Mouse (Mus musculus) ovary, postnatal 14 days (tissue): ENCODE results near the gene U2af2.

ENCODE experiments used
- DNase-seq: peaks from one replicate; pipeline ENCODE4 v3.0.0; 2022; ENCODE audit warnings: low spot score

The U2af2 gene

DNA sequence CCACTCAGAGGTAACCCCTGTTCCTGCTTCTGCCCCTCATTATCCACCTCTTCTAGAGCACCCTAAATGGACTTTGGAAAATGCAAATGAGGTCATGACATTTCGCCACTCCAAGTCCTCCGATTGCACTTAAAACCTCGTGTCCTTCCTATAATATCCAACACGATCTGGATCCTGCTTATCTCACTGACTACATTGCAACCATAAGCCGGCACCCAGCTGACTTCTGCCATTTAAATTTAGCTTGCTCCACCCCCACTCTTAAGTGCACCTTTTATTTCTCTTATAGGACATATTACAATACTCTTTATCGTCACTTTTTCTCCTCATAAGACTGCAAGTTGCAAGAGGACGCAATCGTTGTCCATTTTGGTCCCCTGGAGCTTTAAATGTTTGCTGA lies 24.5 kb upstream of the U2af2 start:
- no peak for DNase-seq

DNA sequence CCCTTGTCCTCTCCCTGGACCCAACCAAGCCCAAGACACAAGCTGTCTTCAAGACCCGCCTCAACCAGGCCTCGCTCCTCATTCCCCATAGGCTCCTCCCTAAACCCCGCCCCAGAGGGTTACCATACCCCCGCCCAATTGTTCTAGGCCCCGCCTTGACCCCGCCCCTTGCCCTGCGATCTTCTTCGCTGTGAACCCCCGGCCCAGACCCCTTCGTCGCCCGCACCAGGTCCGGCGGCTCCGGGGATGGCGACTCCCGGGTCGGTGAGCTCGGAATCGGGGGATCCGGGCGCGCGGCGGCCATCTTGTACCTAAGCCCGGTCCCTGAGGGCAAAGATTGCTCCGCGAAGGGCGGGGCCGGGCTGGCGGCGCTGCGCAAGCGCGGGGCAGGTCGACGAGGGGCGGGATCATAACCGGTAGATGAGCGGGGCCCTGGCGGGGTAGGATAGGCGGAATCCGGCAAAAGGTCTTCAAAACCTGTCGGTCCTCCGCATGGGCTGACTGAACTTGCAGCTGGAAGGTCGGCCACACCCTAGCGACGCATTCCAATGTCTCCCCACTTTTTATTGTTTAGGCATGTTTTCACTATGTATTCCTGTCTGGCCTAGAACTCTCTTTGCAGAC lies 23.7 kb upstream of the U2af2 start, which contains the start of gene Zfp784:
Gene Zfp784 (minus strand): TSS at position 338 of the 624 bp plus-strand sequence.
- DNase-seq = peak; percentile 91

DNA sequence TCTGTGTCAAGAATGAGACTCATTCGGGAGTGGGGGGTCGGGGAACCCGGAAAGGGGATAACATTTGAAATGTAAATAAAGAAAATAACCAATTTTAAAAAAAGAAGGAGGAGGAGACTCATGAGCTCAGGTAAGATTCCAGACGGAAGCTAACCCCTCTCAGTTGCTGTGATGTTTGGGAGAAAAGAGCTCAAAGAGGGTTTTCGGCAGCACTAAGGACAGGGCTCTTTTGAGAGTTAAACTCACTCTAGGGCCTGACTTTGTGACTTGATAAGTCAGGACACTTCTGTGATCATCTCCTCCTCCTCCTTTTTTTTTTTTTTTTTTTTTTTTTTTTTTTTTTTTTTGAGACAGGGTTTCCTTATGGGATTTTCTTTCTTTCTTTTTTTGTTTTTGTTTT lies 23.0 kb upstream of the U2af2 start:
- DNase-seq = no peak

DNA sequence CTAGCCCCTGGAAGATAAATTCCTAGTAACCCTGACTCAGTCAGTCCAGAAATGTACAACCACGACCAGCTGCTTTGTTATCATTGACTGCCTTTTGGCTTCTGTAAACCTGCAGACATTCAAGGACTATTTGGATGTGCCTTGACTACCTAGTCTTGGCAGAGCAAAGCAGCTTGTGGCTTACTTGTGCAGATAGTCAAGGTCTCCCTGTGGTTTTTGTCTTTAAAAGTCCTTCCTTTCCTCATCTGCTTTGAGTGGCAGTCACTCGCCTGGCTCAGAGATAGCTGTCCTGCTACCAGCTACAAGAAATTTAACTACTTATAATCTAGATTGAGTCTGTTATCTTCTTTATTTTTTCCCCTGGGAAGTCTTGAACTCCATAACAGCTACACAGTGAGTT lies 17.0 kb upstream of the U2af2 start:
- no peak for DNase-seq

DNA sequence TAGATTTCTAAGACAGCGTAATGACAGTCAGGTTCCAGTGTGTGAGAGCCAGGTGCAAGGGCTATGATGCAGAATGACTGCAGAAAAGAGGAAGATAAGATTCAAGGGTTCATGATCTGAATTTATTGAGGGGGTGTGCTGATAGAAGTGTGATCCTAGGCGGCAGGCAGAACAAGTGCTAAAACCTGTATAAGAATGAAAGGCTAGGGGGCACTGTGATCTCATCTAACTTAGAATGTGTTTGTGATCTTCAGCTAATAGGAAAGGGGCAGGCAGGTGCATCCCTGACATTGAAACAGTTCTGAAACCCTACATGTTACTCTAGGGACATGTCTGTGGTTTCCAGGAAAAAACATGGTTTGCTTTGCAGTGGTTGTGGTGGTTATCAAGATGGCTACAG lies 15.8 kb upstream of the U2af2 start:
- DNase-seq = no peak

DNA sequence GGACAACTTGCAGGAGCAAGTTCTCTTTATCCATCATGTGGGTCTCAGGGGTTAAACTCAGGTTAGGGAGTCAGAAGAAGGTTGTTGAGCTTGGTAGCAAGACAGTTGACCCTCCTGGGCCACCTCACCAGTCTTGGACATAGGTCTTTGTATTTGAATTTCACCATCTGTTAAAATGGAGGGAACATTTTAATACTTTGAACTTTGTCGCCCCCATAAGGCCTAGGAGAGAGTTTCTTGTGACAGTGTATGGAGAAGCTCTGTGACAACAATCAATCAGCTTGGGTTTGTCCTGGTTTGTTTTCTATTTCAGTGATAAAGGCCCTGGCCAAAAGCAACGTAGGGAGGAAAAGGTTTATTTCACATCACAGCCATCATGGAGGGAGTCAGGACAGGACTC lies 14.6 kb upstream of the U2af2 start:
- no peak for DNase-seq

DNA sequence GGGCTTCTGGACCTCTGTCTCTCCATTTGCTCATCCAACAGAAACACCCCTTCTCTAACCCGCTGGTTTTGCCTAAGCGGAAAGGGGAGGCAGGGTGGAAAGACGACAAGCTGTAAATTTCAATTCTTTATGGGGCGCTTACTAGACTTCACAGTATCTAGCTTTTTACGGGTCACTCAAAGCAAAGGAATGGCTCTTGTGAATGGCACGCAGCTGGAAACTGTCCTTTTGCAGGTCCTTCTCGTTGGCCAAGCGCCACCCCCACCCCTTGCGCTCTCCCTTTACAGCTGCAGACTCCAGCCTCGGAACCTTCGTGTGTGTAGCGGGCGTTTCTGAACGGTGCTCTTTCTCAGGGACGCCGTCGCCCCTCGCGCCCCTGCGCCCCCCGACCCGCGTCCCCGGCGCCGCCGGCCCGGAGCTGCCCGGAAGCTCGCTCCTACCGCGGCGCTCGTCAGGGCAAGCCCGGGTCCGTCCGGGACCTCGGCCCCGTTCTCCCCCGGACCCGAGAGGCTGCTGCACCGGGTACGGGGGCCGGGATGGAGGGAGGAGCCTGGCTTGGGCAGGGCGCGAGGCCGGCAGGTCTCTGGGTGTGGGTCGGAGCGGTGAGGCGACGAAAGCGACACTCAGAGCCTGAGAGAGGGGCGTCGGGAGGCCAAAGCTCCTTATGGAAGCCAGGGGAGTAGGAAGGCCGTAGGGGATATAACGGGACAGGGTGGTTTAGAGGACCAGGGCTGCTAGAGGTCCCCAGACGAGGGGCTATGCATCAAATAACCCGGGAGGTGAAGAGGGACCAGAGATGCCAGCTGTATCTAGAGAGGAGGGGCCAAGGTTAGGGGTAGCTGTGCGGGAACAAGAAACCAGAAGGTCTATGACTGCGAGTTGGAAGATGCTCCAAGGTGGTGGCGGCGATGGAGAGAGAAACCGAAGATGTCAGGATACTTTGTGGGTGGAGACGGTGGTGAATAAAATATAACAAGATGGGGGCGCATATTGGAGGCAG lies 10.4 kb upstream of the U2af2 start, which contains the start of gene Zfp580:
Gene Zfp580 (plus strand): TSS at position 346 of the 1,000 bp plus-strand sequence.
- peak; percentile 72 for DNase-seq

DNA sequence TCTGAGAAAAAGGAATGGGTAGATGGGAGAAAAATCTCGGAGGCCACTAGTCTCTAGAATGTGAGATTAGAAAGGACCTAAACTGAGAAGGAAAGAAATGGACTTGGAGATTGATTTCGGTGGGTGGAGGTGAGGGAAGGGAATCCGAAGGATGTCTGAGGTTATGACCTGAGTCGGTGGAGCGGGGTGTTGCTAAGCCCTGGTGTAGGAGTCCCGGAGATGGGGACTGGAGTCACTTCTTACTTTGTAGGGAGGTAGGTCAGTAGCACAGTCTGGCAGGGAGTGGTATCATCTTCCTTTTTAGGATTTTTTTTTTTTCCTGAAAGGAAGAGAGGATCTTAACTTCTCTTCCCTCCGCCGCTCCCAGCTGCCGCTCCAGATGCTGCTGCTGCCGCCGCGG lies 9.5 kb upstream of the U2af2 start:
- no peak for DNase-seq

DNA sequence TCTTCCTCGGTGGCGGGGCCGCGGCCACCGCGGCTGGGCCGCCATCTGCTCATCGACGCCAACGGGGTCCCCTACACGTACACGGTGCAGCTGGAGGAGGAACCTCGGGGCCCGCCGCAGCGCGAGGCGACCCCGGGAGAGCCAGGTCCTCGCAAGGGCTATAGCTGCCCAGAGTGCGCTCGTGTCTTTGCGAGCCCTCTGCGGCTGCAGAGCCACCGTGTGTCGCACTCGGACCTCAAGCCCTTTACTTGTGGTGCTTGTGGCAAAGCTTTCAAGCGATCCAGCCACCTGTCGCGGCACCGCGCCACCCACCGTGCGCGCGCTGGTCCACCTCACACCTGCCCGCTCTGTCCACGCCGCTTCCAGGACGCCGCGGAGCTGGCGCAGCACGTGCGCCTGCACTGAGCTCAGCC lies 9.0 kb upstream of the U2af2 start:
- DNase-seq = no peak

DNA sequence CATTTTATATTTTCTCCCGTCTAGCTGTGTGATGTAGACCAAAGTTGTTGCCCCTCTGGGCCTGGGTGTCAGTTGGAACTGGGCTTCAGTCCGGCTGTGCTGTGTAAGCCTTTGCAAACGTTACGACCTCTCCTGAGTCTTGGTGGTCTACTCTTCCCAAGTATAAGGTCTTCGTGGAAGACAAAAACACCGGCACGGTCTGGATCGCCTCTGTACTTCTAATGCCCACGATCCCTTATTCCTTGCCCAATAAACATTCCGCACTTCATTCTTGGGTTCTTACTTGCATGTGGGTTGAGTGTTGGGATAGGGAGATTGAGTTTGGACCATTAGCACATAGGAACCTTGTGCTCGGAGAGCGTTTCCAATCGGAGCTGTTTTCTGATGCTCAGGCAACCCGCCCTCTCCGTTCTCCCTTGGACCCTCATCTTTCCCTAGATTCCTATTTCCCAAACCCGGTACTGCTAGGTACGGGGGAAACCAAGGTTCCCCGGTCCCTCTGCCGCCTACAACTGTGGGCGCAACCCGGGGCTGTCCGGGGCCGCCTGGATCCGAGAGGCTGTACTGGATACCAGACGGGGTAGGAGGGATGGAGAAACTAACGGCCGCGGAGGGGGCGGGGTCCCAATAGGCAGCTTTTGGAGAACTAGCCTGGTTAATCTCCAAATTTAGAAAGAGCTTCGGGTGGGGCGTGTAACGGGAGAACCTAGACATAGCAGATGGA lies 8.3 kb upstream of the U2af2 start:
- DNase-seq = no peak

DNA sequence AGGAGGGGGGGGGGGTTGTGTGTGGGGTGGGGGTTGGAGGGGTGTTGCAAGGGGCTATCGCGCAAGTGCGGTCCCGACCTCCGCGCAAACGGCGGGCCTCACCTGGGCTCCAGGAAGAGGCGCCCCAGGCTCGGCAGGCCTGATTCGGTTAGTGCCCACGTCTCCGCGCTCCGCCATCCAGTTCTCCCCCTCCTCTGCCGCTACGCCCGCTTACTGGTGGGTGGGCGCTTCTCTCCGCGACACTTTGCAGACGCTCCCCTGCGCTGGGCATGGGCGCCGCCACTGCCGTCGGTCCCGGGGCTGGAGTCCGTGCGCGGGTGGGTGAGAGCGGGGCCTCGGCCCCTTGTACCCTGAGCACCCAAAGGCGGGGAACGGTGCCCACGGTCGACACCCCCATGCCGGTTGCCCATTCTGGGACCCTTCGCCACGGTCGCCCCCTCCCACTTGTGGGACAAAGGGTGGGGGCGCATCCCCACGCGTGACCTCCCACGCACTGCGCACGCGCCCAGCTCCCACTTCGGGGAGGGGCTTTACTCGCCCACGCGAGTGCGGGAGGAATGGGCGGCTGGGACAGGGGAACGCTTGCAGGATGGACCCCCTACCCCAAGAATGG lies 5.2 kb upstream of the U2af2 start:
- no peak for DNase-seq

DNA sequence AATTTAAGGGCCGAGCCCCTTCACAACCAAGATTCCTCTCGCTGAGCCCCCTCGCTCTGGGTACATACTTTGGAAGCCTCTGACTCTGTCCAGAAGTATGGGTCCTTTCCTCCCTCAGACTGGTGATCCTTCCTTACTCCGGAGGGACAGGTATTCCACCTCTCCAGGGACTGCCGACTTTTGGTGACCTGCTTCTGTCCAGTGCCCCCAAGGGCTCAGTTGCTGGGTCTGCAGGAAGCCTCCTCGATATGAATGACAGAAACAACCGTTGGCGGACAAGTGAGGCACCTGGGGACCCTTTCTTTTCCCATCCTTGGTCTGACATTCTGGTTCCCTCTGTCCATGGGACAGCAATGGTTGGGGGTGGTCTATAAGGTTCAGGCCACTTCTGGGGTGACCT lies 4.6 kb upstream of the U2af2 start:
- DNase-seq = no peak

DNA sequence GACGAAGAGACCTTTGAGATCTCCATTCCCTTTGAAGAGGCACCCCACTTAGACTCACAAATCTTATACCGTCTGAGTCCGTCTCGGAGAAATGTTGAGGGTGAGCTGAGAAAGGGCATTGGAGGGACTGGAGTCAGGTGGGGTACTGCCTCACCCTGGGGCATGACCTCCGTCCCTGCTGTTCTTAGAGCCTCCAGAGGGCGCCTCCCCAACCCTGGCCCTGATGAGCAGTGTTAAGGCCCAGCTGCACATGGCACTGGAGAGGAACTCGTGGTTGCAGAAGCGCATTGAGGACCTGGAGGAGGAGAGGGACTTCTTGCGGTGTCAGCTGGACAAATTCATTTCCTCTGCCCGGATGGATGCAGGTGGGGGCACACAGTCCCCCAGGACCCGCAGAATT lies 4.1 kb upstream of the U2af2 start:
- no peak for DNase-seq

DNA sequence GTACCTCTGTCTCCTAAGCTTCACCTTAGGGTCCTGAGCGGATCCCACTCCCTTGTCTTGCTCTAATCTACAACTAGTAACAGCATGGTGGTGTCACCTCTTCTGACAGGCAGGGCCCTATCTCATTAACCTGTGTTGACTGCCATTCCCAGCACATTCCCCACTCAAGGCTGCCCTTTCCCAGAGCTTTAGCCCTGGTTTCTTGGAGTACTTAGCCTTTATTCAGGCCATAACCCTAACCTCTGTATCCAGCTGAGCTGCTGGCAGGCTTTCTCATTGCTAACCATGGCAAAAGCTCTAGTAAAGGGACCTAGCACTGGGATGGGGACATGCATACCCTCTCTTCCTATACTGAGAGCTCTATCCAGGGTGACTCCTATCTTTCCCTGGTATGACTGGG lies 3.3 kb upstream of the U2af2 start:
- DNase-seq = no peak

DNA sequence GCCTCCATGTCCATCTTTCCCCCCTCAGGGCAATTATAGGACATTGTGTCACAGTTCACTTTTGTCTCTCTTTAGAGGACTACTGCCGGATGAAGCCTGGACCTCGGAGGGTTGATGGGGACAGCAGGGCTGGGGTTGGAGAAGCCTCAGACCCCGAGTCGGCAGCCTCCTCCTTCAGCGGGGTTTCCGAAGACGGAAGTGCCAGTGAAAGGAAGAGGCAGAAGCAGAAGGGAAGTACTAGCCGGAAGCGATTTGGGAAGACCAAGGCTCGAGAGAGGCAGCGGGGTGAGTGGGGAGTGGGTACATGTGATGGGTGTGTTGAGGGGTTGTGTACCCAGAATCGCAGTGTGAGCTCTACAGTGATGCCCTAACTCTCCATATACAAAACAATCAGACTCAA lies 2.5 kb upstream of the U2af2 start:
- no peak for DNase-seq

DNA sequence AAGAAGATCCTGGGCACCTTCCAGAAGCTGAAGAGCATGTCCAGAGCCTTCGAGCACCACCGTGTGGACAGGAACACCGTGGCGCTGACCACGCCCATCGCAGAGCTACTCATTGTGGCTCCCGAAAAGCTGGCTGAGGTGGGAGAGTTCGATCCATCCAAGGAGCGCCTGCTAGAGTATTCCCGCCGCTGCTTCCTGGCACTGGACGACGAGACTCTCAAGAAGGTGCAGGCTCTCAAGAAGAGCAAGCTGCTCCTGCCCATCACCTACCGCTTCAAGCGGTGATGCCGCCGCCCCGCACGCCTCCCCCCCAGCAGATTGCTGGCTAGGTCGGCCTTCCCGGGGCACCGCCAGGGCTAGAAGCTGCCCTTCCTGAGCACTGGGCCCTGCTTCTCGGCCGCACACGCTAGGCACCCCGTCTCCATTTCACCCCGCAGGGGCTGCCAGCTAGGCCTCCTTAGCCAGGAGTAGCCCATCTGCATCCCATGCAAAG lies 1.7 kb upstream of the U2af2 start:
- DNase-seq = peak; percentile 65

DNA sequence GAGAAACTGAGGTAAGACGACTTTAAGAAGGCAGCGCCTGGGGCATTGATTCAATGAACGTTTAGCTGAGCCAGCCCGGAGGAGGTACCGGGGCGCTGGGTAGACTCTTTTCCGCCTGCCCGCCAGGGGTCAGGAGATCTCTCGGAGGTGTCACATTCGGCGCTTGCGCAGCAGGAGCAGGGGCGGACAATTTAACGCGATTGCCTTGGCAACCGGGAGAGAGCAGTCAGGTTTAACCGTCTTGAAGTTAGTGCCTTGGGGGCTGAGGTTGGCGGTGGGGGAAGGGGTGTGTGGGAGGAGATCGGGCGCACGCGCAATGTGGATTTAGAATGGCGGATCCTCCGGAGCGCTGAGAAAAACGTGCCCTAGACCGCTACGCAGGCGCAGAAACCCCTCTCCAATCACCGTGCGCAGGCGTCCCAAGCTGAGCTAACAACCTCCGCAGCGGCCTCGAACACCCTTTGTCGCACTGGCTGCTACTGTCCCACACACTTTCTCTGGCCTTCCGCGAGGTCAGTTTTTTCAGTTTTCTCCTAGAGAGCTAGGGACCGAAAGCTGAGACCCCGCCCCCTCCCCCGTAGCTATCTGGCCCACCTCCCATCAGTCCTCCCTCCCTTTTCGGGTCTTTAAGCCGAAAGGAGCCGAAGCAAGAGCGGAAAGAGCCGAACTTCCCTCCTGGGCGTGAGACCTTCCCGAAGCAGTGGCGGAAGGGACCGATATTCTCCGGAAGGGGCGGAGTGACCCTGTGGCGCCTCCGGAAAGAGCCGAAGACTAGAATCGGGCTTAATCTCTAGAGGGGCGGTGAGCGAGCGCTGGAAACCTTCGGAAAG lies 784 bp upstream of the U2af2 start:
- DNase-seq = peak; percentile 97

DNA sequence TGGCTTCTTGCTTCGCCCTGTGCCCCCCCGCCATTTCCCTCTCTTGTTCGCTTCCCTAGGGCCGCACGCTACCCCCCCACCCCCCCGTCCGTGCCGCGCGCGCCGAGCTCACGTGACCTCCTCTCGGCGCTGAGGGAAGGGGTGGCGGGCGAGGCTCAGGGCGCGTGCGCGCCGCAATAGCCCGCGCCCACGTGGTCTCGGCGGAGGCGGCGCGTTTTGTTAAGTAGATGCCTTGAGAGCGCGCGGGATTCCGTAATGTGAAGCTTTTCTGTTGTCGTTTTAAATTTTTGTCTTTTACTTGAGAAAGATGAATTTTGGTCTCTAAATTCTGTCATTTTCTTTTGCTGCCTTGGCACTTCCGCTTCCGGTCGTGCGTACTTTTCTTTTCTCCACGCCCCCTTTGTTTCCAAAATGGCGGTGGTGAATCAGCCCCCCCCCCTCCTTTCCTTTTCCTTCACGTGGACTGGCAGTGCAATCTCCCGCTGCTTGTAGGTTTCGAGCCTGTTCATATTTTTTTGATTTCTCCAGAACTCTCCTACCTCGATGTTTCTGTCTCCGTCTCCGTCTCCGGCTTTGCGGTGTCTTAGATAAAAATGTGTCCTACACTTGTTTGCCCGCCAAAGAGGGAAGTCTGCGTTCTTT lies 538 bp downstream of the U2af2 start:
- peak; percentile 56 for DNase-seq

DNA sequence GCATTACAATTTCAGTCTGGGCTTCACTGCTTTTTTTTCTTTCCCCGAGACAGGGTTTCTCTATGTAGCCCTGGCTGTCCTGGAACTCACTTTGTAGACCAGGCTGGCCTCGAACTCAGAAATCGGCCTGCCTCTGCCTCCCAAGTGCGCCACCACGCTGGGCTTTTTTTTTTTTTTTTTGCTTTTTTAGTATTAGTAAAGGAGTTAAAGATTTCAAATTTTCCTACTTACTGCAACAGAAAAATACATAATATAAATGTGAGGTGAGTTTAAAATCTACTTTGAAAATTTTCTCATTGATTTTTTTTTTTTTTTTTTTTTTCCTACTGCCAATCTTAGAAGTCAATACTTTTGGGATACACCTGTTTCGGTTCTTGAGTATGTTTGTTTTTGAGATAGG lies 2.9 kb downstream of the U2af2 start:
- DNase-seq = no peak

DNA sequence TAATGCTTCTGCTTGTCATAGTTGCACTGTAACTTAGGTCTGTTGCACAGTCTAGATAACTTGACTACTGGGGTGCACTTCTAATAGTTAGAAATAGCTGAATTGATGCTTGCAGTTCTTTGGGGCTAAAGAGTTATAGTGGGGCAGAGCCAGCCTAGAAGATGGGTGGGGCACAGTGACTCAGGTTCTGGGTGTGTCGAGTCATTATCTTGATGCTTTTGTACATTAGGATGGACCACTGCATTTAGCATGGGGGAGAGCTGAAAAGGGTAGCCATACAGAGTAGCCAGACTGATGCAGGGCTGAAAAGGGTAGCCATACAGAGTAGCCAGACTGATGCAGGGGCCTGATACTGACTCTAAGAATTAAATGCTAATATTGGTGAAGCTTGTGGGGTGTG lies 11.6 kb downstream of the U2af2 start:
- DNase-seq = no peak

DNA sequence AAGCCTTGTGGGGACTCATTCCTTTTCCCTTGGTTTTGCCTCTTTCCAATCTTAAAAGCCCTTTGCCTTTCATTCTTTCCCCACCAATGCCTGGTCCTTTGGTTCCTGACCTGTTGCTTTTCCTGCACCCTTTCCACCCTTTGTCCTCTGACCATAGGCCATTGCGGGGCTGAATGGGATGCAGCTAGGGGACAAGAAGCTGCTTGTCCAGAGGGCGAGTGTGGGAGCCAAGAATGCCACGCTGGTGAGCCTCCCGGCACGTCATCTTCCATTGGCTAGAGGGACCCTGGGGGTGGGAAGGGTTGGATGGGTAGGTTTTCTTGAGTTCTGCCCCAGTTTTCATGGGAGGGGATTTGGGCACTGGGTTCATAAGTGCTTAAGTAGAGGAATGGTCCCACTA lies 13.0 kb downstream of the U2af2 start:
- no peak for DNase-seq
